Mouse (Mus musculus) cerebellum, postnatal 36 days (tissue): ENCODE results near the gene Slc8a2.

ENCODE experiments used
- DNase-seq, 2 experiments: peaks; one replicate each; pipeline ENCODE4 v3.0.0; 2021 to 2022; ENCODE audit warnings: mixed read lengths in 2 of 2

The Slc8a2 gene

GRCm38 (mm10) chr7:16172141-16172581 is 42.5 kb downstream of the Slc8a2 start:
- DNase-seq: peak in 1 of 2 experiments; percentile 57

GRCm38 (mm10) chr7:16172586-16173140 is 43.0 kb downstream of the Slc8a2 start:
- DNase-seq: no peak

GRCm38 (mm10) chr7:16173146-16173545 is 43.5 kb downstream of the Slc8a2 start:
- no peak for DNase-seq

- DNase-seq: peak; percentile 54 to 61
Observed at GRCm38 (mm10) chr7:16174597-16175541, 45.2 kb downstream of the Slc8a2 start, which contains the start of gene Meis3. TSS of gene Meis3 (plus strand) at chr7:16175090.

GRCm38 (mm10) chr7:16175542-16175931 is 45.9 kb downstream of the Slc8a2 start:
- no peak for DNase-seq

- no peak for DNase-seq
Observed at GRCm38 (mm10) chr7:16178114-16178513, 48.5 kb downstream of the Slc8a2 start.

GRCm38 (mm10) chr7:16183663-16184062 is 54.0 kb downstream of the Slc8a2 start:
- DNase-seq: no peak

- no peak for DNase-seq
Observed at GRCm38 (mm10) chr7:16187494-16187893, 57.9 kb downstream of the Slc8a2 start.

GRCm38 (mm10) chr7:16192315-16192714 is 62.7 kb downstream of the Slc8a2 start:
- DNase-seq: peak; percentile 84 to 90

GRCm38 (mm10) chr7:16193702-16194101 is 64.1 kb downstream of the Slc8a2 start:
- DNase-seq: no peak

GRCm38 (mm10) chr7:16196616-16197015 is 67.0 kb downstream of the Slc8a2 start:
- DNase-seq: no peak

- DNase-seq: no peak
Observed at GRCm38 (mm10) chr7:16197166-16197565, 67.5 kb downstream of the Slc8a2 start.

- no peak for DNase-seq
Observed at GRCm38 (mm10) chr7:16198540-16198939, 68.9 kb downstream of the Slc8a2 start.

- DNase-seq: no peak
Observed at GRCm38 (mm10) chr7:16201136-16201535, 71.5 kb downstream of the Slc8a2 start.

- no peak for DNase-seq
Observed at GRCm38 (mm10) chr7:16202756-16203504, 73.3 kb downstream of the Slc8a2 start.

GRCm38 (mm10) chr7:16203505-16203903 is 73.9 kb downstream of the Slc8a2 start:
- DNase-seq: no peak

GRCm38 (mm10) chr7:16204791-16205190 is 75.2 kb downstream of the Slc8a2 start:
- DNase-seq: no peak

- DNase-seq: no peak
Observed at GRCm38 (mm10) chr7:16207076-16207475, 77.5 kb downstream of the Slc8a2 start.

- DNase-seq: no peak
Observed at GRCm38 (mm10) chr7:16207496-16207895, 77.9 kb downstream of the Slc8a2 start.

- DNase-seq: no peak
Observed at GRCm38 (mm10) chr7:16208781-16209665, 79.4 kb downstream of the Slc8a2 start.
